Mouse (Mus musculus) MEL (cell line): ENCODE results near the gene Gm14569. TPM values are rescaled to one million over a fixed set of nuclear protein-coding genes. Genes with fewer than 3 reads are reported as not detected.

Source experiments
- DNase-seq: peaks from one replicate; pipeline ENCODE4 v3.0.0; 2011; ENCODE audit warnings: low read depth, low spot score
- H3K27ac ChIP-seq: 2 replicates; pipeline ENCODE4 v1.5.1; 2012; ENCODE audit warnings: low read depth, mild to moderate bottlenecking, control low read depth, low read length, moderate library complexity; ENCODE audit not compliant: control insufficient read depth
- H3K27me3 ChIP-seq, 2 experiments: fragments of 150-350 bp in 1 of 2; sonication (generic) in 1 of 2; 2 replicates each; pipeline ENCODE4 v1.6.1; 2012; ENCODE audit warnings: low read length in 2 of 2, mild to moderate bottlenecking in 2 of 2, improper control_type of control experiment in 1 of 2, moderate library complexity in 1 of 2; ENCODE audit not compliant: insufficient read depth in 2 of 2, control insufficient read depth in 1 of 2
- H3K36me3 ChIP-seq, 2 experiments: 2 replicates each; pipeline ENCODE4 v1.6.1; 2012 to 2014; ENCODE audit warnings: low read length in 2 of 2, improper control_type of control experiment in 1 of 2, inconsistent platforms in 1 of 2, mild to moderate bottlenecking in 1 of 2; ENCODE audit not compliant: insufficient read depth in 2 of 2, control insufficient read depth in 1 of 2
- H3K4me1 ChIP-seq, 2 experiments: fragments of 150-350 bp in 1 of 2; sonication (generic) in 1 of 2; 2 replicates each; pipeline ENCODE4 v1.6.1; 2012; ENCODE audit warnings: low read length in 2 of 2, improper control_type of control experiment in 1 of 2, mild to moderate bottlenecking in 1 of 2; ENCODE audit not compliant: insufficient read depth in 2 of 2, control insufficient read depth in 1 of 2
- H3K4me3 ChIP-seq, 2 experiments: fragments of 150-350 bp in 1 of 2; sonication (generic) in 1 of 2; 2 replicates each; pipeline ENCODE4 v1.5.1; 2012; ENCODE audit warnings: low read depth in 2 of 2, low read length in 2 of 2, mild to moderate bottlenecking in 2 of 2, moderate library complexity in 2 of 2, control low read depth in 1 of 2, improper control_type of control experiment in 1 of 2; ENCODE audit not compliant: control insufficient read depth in 1 of 2, insufficient read depth in 1 of 2
- H3K79me2 ChIP-seq: 2 replicates; pipeline ENCODE4 v1.6.1; 2012; ENCODE audit warnings: mild to moderate bottlenecking, low read length, moderate library complexity; ENCODE audit not compliant: control insufficient read depth, poor library complexity, insufficient read depth
- H3K9ac ChIP-seq: 2 replicates; pipeline ENCODE4 v1.6.1; 2012; ENCODE audit warnings: low read depth, mild to moderate bottlenecking, control low read depth, low read length, moderate library complexity; ENCODE audit not compliant: control insufficient read depth, poor library complexity, severe bottlenecking
- H3K9me3 ChIP-seq: fragments of 150-350 bp; sonication (generic); replicated peaks from 2 replicates; pipeline ENCODE4 v1.6.1; 2012; ENCODE audit warnings: mild to moderate bottlenecking, low read length, improper control_type of control experiment, moderate library complexity; ENCODE audit not compliant: insufficient read depth
- CHD1 ChIP-seq: IDR thresholded peaks from 2 replicates; pipeline ENCODE4 v1.6.1; 2012; ENCODE audit warnings: low read depth, mild to moderate bottlenecking, inconsistent platforms, low read length, improper control_type of control experiment
- CTCF ChIP-seq, 3 experiments: IDR thresholded peaks in 2 of 3; conservative IDR thresholded peaks in 1 of 3; 2 replicates each; pipeline ENCODE4 v1.5.1; 2011 to 2012; ENCODE audit warnings: low read length in 3 of 3, low read depth in 2 of 3, mild to moderate bottlenecking in 2 of 3, improper control_type of control experiment in 1 of 3, inconsistent platforms in 1 of 3, mixed read lengths in 1 of 3, moderate library complexity in 1 of 3; ENCODE audit not compliant: control insufficient read depth in 1 of 3, insufficient read depth in 1 of 3, poor library complexity in 1 of 3, severe bottlenecking in 1 of 3
- E2F4 ChIP-seq: IDR thresholded peaks from 2 replicates; pipeline ENCODE4 v1.6.1; 2011; ENCODE audit warnings: low read depth, low read length, improper control_type of control experiment, borderline replicate concordance
- EP300 ChIP-seq, 2 experiments: IDR thresholded peaks; 2 replicates each; pipeline ENCODE4 v1.6.1; 2011; ENCODE audit warnings: improper control_type of control experiment in 2 of 2, low read length in 2 of 2, low read depth in 1 of 2, mild to moderate bottlenecking in 1 of 2
- GABPA ChIP-seq: IDR thresholded peaks from 2 replicates; pipeline ENCODE4 v1.6.1; 2012; ENCODE audit warnings: low read depth, mild to moderate bottlenecking, inconsistent platforms, low read length, improper control_type of control experiment, moderate library complexity
- HCFC1 ChIP-seq: IDR thresholded peaks from 2 replicates; pipeline ENCODE4 v1.6.1; 2012; ENCODE audit warnings: low read depth, mild to moderate bottlenecking, inconsistent platforms, low read length, improper control_type of control experiment, moderate library complexity
- JUND ChIP-seq: IDR thresholded peaks from 2 replicates; pipeline ENCODE4 v1.6.1; 2011; ENCODE audit warnings: low read depth, mild to moderate bottlenecking, improper control_type of control experiment, low read length
- KAT2A ChIP-seq: conservative IDR thresholded peaks from 2 replicates; pipeline ENCODE4 v1.6.1; 2012; ENCODE audit warnings: low read depth, low read length, improper control_type of control experiment, inconsistent platforms
- MAFK ChIP-seq: IDR thresholded peaks from 2 replicates; pipeline ENCODE4 v1.6.1; 2011; ENCODE audit warnings: low read depth, mild to moderate bottlenecking, low read length, improper control_type of control experiment, borderline replicate concordance
- MAX ChIP-seq: IDR thresholded peaks from 2 replicates; pipeline ENCODE4 v1.6.1; 2011; ENCODE audit warnings: low read length, improper control_type of control experiment
- MYB ChIP-seq: IDR thresholded peaks from 2 replicates; pipeline ENCODE4 v1.6.1; 2011; ENCODE audit warnings: mild to moderate bottlenecking, low read depth, low read length, improper control_type of control experiment
- MYC ChIP-seq: IDR thresholded peaks from 2 replicates; pipeline ENCODE4 v1.6.1; 2011; ENCODE audit warnings: low read depth, mild to moderate bottlenecking, low read length, improper control_type of control experiment, moderate library complexity
- NRF1 ChIP-seq: IDR thresholded peaks from 2 replicates; pipeline ENCODE4 v1.6.1; 2014; ENCODE audit warnings: low read depth, mild to moderate bottlenecking, inconsistent platforms, low read length, improper control_type of control experiment, moderate library complexity; ENCODE audit not compliant: poor library complexity, insufficient read depth, severe bottlenecking
- POLR2A ChIP-seq, 2 experiments: IDR thresholded peaks; 2 replicates each; pipeline ENCODE4 v1.6.1; 2011 to 2012; ENCODE audit warnings: low read length in 2 of 2, mild to moderate bottlenecking in 2 of 2, control low read depth in 1 of 2, improper control_type of control experiment in 1 of 2, low read depth in 1 of 2, moderate library complexity in 1 of 2; ENCODE audit not compliant: control insufficient read depth in 1 of 2, insufficient read depth in 1 of 2, poor library complexity in 1 of 2
- POLR2AphosphoS2 ChIP-seq: IDR thresholded peaks from 2 replicates; pipeline ENCODE4 v1.6.1; 2011; ENCODE audit warnings: low read length, improper control_type of control experiment
- POLR2AphosphoS5 ChIP-seq: IDR thresholded peaks from 2 replicates; pipeline ENCODE4 v1.6.1; 2012; ENCODE audit warnings: low read depth, borderline replicate concordance, mild to moderate bottlenecking, inconsistent platforms, low read length, moderate library complexity, mixed read lengths
- RAD21 ChIP-seq: IDR thresholded peaks from 2 replicates; pipeline ENCODE4 v1.6.1; 2011; ENCODE audit warnings: mild to moderate bottlenecking, low read depth, low read length, improper control_type of control experiment
- RCOR1 ChIP-seq: IDR thresholded peaks from 2 replicates; pipeline ENCODE4 v1.6.1; 2012; ENCODE audit warnings: low read depth, mild to moderate bottlenecking, inconsistent platforms, low read length, improper control_type of control experiment
- SMC3 ChIP-seq: IDR thresholded peaks from 2 replicates; pipeline ENCODE4 v1.6.1; 2011; ENCODE audit warnings: low read depth, low read length, improper control_type of control experiment
- TAL1 ChIP-seq: IDR thresholded peaks from 2 replicates; pipeline ENCODE4 v1.6.1; 2012; ENCODE audit warnings: mild to moderate bottlenecking, inconsistent platforms, low read length, moderate library complexity, mixed read lengths
- TBP ChIP-seq: IDR thresholded peaks from 2 replicates; pipeline ENCODE4 v1.8.0; 2011; ENCODE audit warnings: low read depth, low read length, improper control_type of control experiment
- UBTF ChIP-seq: IDR thresholded peaks from 2 replicates; pipeline ENCODE4 v1.6.1; 2012; ENCODE audit warnings: low read depth, mild to moderate bottlenecking, inconsistent platforms, low read length, improper control_type of control experiment, moderate library complexity, borderline replicate concordance; ENCODE audit not compliant: insufficient read depth
- USF1 ChIP-seq: IDR thresholded peaks from 2 replicates; pipeline ENCODE4 v1.6.1; 2014; ENCODE audit warnings: low read depth, mild to moderate bottlenecking, inconsistent platforms, low read length, improper control_type of control experiment, moderate library complexity
- USF2 ChIP-seq, 2 experiments: IDR thresholded peaks; 2 replicates each; pipeline ENCODE4 v1.6.1; 2011 to 2012; ENCODE audit warnings: improper control_type of control experiment in 2 of 2, low read length in 2 of 2, borderline replicate concordance in 1 of 2, inconsistent platforms in 1 of 2, low read depth in 1 of 2, mild to moderate bottlenecking in 1 of 2; ENCODE audit not compliant: insufficient read depth in 1 of 2
- ZC3H11A ChIP-seq: IDR thresholded peaks from 2 replicates; pipeline ENCODE4 v1.6.1; 2012; ENCODE audit warnings: low read depth, mild to moderate bottlenecking, inconsistent platforms, low read length, improper control_type of control experiment
- polyA plus RNA-seq, 2 experiments: library from polyadenylated mRNA; stranded (reverse) in 1 of 2; unstranded in 1 of 2; fragments of >175 nt in 1 of 2; fragments of >200 nt in 1 of 2; gene quantifications; 2 replicates each; pipeline versions ENCODE4 v1.2.1 to v1.2.4; 2012; ENCODE audit warnings: low replicate concordance in 2 of 2, low read depth in 1 of 2; ENCODE audit not compliant: insufficient read length in 2 of 2, insufficient read depth in 1 of 2, missing spikeins in 1 of 2
- total RNA-seq: library from RNA; depleted of rRNA; stranded (reverse); fragments of 300-350 nt; gene quantifications from 2 replicates; pipeline ENCODE4 v1.2.3, GENCODE M21; 2012

Gene Gm14569
- total and polyA plus RNA-seq, 3 experiments = 0.01 TPM; not detected in 2

- H3K36me3 ChIP-seq = no peaks in the 10 kb centered on the region
- H3K9ac ChIP-seq = no peak overlapping the region
- no peaks in the 10 kb centered on the region for H3K4me1 ChIP-seq
- no peaks in the 10 kb centered on the region for H3K79me2 ChIP-seq
- no peak for TF ChIP-seq MYC
- TF ChIP-seq CTCF (IDR thresholded peaks at IDR 0.05 in 2 of 3, conservative IDR thresholded peaks at IDR 0.05 in 1 of 3; ENCODE audit: control insufficient read depth in 1 of 3, insufficient read depth in 1 of 3, low read depth in 2 of 3, low read length in 3 of 3, poor library complexity in 1 of 3, severe bottlenecking in 1 of 3) = peak; percentile 41 to 52 (median 48); a peak in 5 of 6 replicates
- TF ChIP-seq SMC3 = peak; percentile 19; the same call in 1 of the 2 replicates
- no peak for TF ChIP-seq EP300 (IDR thresholded peaks at IDR 0.05; ENCODE audit: low read depth in 1 of 2, low read length in 2 of 2)
- TF ChIP-seq, all 39 proteins: peak for 2
- Histone ChIP-seq H3K27ac (no peak overlapping the region), H3K27me3 (no peaks in the 10 kb centered on the region), H3K9me3 (no peaks in the 10 kb centered on the region), H3K4me3 (no peak overlapping the region)
- peak; percentile 29 for DNase-seq
Observed at GRCm38 (mm10) chrX:36474103-36474751, 17.4 kb downstream of the Gm14569 start.

DNA sequence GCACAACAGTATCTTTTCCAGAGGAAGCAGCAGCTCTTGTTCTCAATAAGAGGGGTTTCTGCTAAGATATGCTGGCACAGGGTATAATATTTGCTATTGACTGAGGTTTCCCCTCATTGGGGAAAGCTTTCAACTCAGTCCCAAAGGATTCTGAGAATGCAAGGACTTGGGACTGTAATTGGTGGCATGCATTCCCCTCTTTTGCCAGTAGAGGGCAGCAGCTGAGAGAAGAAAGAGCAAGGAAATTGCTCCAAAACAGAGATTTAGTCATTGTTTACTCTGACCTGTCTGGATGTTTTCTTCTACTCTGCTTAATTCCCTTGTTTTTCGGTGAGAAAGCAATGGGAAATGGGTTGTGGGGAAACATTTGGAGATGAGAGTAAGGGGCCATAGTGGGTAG lies 35.6 kb downstream of the Gm14569 start:
- no peaks in the 10 kb centered on the region for H3K4me1 ChIP-seq
- H3K36me3 ChIP-seq = no peaks in the 10 kb centered on the region
- TF ChIP-seq CTCF (IDR thresholded peaks at IDR 0.05 in 2 of 3, conservative IDR thresholded peaks at IDR 0.05 in 1 of 3; ENCODE audit: control insufficient read depth in 1 of 3, insufficient read depth in 1 of 3, low read depth in 2 of 3, low read length in 3 of 3, poor library complexity in 1 of 3, severe bottlenecking in 1 of 3) = peak; percentile 46 to 71 (median 53)
- no peak for TF ChIP-seq UBTF
- no peak for TF ChIP-seq TBP
- peak; percentile 3 for TF ChIP-seq RAD21
- TF ChIP-seq RCOR1 = no peak
- no peaks in the 10 kb centered on the region for H3K9me3 ChIP-seq
- peak; percentile 30 for DNase-seq
- H3K4me3 ChIP-seq = no peak overlapping the region
- H3K79me2 ChIP-seq = no peaks in the 10 kb centered on the region
- H3K27ac ChIP-seq = no peak overlapping the region
- no peaks in the 10 kb centered on the region for H3K27me3 ChIP-seq
- H3K9ac ChIP-seq = no peak overlapping the region

DNA sequence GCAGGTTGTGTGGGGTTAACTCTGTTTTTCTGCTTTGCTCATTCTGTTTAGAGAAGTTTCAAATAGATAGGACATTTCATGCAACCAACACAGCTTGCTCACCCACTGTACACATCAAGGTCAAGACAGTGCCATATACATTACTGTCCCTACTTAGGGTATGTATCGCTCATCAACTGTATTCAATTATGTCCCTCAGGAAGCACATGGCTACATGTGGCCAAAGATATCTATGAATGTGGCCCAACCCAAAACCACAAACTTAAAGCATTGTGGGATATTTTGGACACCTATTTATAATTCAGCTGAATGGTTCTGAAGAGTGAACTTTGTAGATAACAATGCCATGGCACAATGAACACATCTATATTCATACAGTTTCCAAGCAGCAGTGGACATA lies 53.7 kb downstream of the Gm14569 start:
- TF ChIP-seq POLR2A (IDR thresholded peaks at IDR 0.05; ENCODE audit: control insufficient read depth in 1 of 2, insufficient read depth in 1 of 2, low read depth in 1 of 2, low read length in 2 of 2, poor library complexity in 1 of 2) (no peak), USF1 (no peak), NRF1 (no peak), POLR2AphosphoS5 (no peak), MYC (no peak), KAT2A (no peak), MAFK (no peak), SMC3 (no peak), MAX (no peak), ZC3H11A (no peak), MYB (no peak), HCFC1 (no peak), CHD1 (no peak), USF2 (IDR thresholded peaks at IDR 0.05; ENCODE audit: borderline replicate concordance in 1 of 2, insufficient read depth in 1 of 2, low read depth in 1 of 2, low read length in 2 of 2) (no peak), POLR2AphosphoS2 (no peak), TAL1 (no peak), GABPA (no peak), E2F4 (no peak), JUND (no peak)
- no peak overlapping the region for H3K4me3 ChIP-seq
- H3K36me3 ChIP-seq = no peaks in the 10 kb centered on the region
- no peak overlapping the region for H3K9ac ChIP-seq
- peak; percentile 1 for DNase-seq
- H3K9me3 ChIP-seq = no peaks in the 10 kb centered on the region
- no peaks in the 10 kb centered on the region for H3K79me2 ChIP-seq
- no peaks in the 10 kb centered on the region for H3K27me3 ChIP-seq
- no peak overlapping the region for H3K27ac ChIP-seq
- no peaks in the 10 kb centered on the region for H3K4me1 ChIP-seq
